Mouse (Mus musculus) stomach, postnatal 0 days (tissue): Measurements from ENCODE around the gene Myo15. TPM values are rescaled to one million over a fixed set of nuclear protein-coding genes. Genes with fewer than 3 reads are reported as not detected.
"Not testable (repeated sequence)": the region's sequence is repeated elsewhere in the genome, so short reads cannot be mapped to it uniquely, and the experiment has no call there.

Source experiments
- ATAC-seq: fragments of 200-750 bp; cut with Nextera tagmentation; 2 replicates; pipeline ENCODE4 v1.8.0; 2017; ENCODE audit not compliant: low FRiP score, low TSS enrichment
- DNase-seq: peaks from one replicate; pipeline ENCODE4 v3.0.0-alpha.2; 2016; ENCODE audit warnings: low spot score
- H3K27ac ChIP-seq: fragments of 300-500 bp; sonication (generic); replicated peaks from 2 replicates; pipeline ENCODE4 v1.5.1; 2014; ENCODE audit warnings: mild to moderate bottlenecking, control low read depth
- H3K27me3 ChIP-seq: fragments of 300-500 bp; sonication (generic); 2 replicates; pipeline ENCODE4 v1.6.1; 2014; ENCODE audit warnings: low read length; ENCODE audit not compliant: control insufficient read depth, insufficient read depth
- H3K36me3 ChIP-seq: fragments of 300-500 bp; sonication (generic); 2 replicates; pipeline ENCODE4 v1.6.1; 2014; ENCODE audit warnings: low read length, mixed read lengths; ENCODE audit not compliant: control insufficient read depth, insufficient read depth
- H3K4me1 ChIP-seq: fragments of 300-500 bp; sonication (generic); replicated peaks from 2 replicates; pipeline ENCODE4 v1.6.1; 2014; ENCODE audit warnings: antibody characterized with exemption; ENCODE audit not compliant: control insufficient read depth, insufficient read depth
- H3K4me2 ChIP-seq: fragments of 300-500 bp; sonication (generic); replicated peaks from 2 replicates; pipeline ENCODE4 v1.6.1; 2014; ENCODE audit warnings: low read depth, mild to moderate bottlenecking, control low read depth, moderate library complexity
- H3K4me3 ChIP-seq: fragments of 300-500 bp; sonication (generic); 2 replicates; pipeline ENCODE4 v1.5.1; 2014; ENCODE audit warnings: low read depth, low read length, control low read depth
- H3K9ac ChIP-seq: fragments of 300-500 bp; sonication (generic); 2 replicates; pipeline ENCODE4 v1.6.1; 2014; ENCODE audit warnings: mild to moderate bottlenecking, low read length, control low read depth, mixed read lengths
- H3K9me3 ChIP-seq: fragments of 300-500 bp; sonication (generic); 2 replicates; pipeline ENCODE4 v1.6.1; 2016; ENCODE audit warnings: low read length; ENCODE audit not compliant: control insufficient read depth
- CTCF ChIP-seq: IDR thresholded peaks from 2 replicates; pipeline ENCODE4 v1.5.1; 2016; ENCODE audit warnings: antibody characterized with exemption, low read depth, mild to moderate bottlenecking, moderate library complexity
- EP300 ChIP-seq: optimal IDR thresholded peaks from 2 replicates; pipeline ENCODE3; 2016; ENCODE audit warnings: antibody characterized with exemption
- WGBS: fragments of 180-500 bp; shearing (Covaris S2); extraction: QIAGEN DNeasy Blood & Tissue Kit; methylation state at CpG from one replicate; pipeline ENCODE4 v1.1.7; 2014; 5-methylcytosine and 5-hydroxymethylcytosine counted together
- polyA plus RNA-seq: library from polyadenylated mRNA; unstranded; fragments of >200 nt; fragmentation: Nextera tagmentation; extraction: Ambion mirVana; gene quantifications from 2 replicates; pipeline ENCODE4 v1.2.1, GENCODE M21; 2015

Gene Myo15
- polyA plus RNA-seq, 1 experiment from 2014 or later: 0.02 TPM

DNA sequence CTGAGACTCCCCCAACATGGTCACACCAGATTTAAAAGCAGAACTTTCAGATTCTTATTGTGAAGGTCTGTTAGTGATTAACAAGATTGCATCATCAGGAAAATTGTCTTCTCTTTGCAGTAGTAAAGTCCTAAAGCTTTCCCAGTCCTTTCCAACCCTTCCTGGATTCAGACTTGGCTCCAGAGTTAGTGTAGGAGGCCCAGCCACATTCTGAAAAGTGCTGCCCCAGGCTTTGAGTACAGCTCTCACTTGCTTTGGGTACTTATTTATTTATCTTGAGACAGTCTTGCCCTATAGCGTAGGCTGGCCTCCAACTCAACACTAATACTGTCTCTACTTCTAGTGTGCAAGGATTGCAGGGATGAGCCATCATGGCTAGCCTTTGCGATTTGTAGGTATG lies 71.6 kb downstream of the Myo15 start:
- 0 out of 2 replicates have a peak overlapping the region, but pooled peaks have one; percentile 24 for H3K9ac ChIP-seq
- H3K27ac ChIP-seq: 0 out of 2 replicates have a peak overlapping the region, but pooled peaks have one; percentile 45
- 41% methylated on average over 2 of the region's 2 CpGs for WGBS

DNA sequence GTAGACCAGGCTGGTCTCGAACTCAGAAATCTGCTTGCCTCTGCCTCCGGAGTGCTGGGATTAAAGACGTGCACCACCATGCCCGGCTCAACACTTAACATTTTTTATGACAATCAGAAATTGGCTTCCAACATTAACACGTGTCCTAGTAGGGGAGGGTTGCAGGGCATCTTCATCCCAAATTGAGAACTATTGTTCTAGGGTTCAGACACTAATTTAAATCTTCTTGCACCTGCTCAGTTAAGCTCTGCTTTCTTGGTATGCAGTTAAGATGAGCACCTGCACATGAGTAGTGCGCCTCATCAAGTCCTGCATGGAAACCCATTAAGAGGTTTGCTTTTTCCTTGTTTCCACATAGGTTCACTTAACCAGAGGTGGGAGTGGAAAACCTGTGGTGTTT lies 72.7 kb downstream of the Myo15 start:
- Histone ChIP-seq H3K36me3 (peaks cover 6% of the 10 kb centered on the region; the same call in 1 of the 2 replicates), H3K9me3 (no peaks in the 10 kb centered on the region), H3K27ac (no peak overlapping the region), H3K9ac (no peak overlapping the region), H3K4me3 (no peak overlapping the region), H3K27me3 (no peaks in the 10 kb centered on the region), H3K4me1 (peaks cover 3% of the 10 kb centered on the region; the same call in 1 of the 2 replicates), H3K4me2 (no peak overlapping the region)
- no peak for TF ChIP-seq EP300
- no peak for TF ChIP-seq CTCF
- DNase-seq: no peak
- 79% methylated on average over 6 of the region's 6 CpGs for WGBS
- ATAC-seq: no peak

More for the DNA sequence above, 71.6 kb downstream of the Myo15 start:
- Histone ChIP-seq H3K36me3 (peaks cover 6% of the 10 kb centered on the region; the same call in 1 of the 2 replicates), H3K4me3 (peak overlapping the region; percentile 95; the same call in 1 of the 2 replicates), H3K27me3 (no peaks in the 10 kb centered on the region), H3K9me3 (no peaks in the 10 kb centered on the region), H3K4me2 (peak overlapping the region; percentile 93), H3K4me1 (peaks cover 8% of the 10 kb centered on the region)
- no peak for DNase-seq
- no peak for TF ChIP-seq EP300
- TF ChIP-seq CTCF: no peak
- ATAC-seq: no peak

DNA sequence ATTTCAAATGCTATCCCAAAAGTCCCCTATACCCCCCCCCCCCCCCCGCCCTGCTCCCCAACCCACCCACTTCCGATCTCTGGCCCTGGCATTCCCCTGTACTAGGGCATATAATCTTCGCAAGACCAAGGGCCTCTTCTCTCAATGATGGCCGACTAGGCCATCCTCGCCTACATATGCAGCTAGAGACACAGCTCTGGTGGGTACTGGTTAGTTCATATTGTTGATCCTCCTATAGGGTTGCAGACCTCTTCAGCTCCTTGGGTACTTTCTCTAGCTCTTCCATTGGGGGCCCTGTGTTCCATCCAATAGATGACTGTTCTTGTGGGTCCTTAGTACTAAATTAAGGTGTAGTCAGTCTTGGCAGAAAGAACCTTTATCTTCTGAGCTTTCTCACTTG lies 74.1 kb downstream of the Myo15 start:
- 87% methylated on average over 5 of the region's 5 CpGs for WGBS
- H3K9me3 ChIP-seq, H3K27ac ChIP-seq, H3K4me2 ChIP-seq, H3K36me3 ChIP-seq, H3K4me3 ChIP-seq, H3K27me3 ChIP-seq, ATAC-seq, DNase-seq, H3K4me1 ChIP-seq, H3K9ac ChIP-seq: not testable (repeated sequence)

DNA sequence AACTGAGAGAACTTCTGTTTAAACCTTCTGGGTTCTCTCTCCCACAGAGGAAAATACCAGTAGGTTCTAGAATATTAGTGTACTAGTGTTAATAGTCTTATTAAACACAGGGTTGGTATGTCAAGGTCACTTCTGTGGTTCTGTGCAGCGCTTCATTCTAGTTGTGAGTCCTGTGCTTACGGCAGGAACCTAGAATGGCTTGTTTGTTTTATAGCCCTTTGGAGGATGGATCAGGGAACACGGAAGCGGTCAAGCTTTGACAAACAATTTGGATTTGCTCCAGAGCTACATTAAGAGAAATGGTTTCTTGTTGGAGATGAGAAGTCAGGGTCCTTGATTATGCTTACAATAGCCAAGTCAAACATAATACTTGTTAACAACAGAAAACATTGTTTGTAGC lies 76.3 kb downstream of the Myo15 start:
- Histone ChIP-seq H3K27me3 (no peaks in the 10 kb centered on the region), H3K9me3 (no peaks in the 10 kb centered on the region), H3K4me1 (peaks cover 3% of the 10 kb centered on the region; the same call in 1 of the 2 replicates), H3K36me3 (peaks cover 9% of the 10 kb centered on the region; the same call in 1 of the 2 replicates), H3K27ac (no peak overlapping the region), H3K9ac (no peak overlapping the region), H3K4me2 (no peak overlapping the region), H3K4me3 (no peak overlapping the region)
- no peak for ATAC-seq
- no peak for TF ChIP-seq EP300
- TF ChIP-seq CTCF: no peak
- WGBS: 27% methylated on average over 4 of the region's 4 CpGs
- DNase-seq: no peak

DNA sequence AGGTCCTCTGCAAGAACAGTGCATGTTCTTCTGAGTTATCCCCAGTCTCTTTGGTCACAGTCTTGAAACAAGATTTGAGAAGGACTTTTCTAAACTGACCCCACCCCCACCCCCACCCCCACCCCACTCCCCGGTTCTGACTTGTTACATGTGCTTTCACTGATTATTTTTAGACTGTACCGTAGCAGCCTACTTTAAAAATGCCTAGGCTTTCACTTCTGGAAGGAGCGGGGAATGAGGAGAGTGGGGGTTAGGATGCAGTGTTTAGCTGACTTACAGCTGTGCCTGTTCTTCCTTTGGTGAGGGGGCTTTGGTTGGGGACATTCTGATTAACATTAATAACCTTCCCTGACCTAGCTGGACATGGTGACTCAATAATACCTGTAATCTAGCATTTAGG lies 79.0 kb downstream of the Myo15 start:
- H3K9ac ChIP-seq: no peak overlapping the region

DNA sequence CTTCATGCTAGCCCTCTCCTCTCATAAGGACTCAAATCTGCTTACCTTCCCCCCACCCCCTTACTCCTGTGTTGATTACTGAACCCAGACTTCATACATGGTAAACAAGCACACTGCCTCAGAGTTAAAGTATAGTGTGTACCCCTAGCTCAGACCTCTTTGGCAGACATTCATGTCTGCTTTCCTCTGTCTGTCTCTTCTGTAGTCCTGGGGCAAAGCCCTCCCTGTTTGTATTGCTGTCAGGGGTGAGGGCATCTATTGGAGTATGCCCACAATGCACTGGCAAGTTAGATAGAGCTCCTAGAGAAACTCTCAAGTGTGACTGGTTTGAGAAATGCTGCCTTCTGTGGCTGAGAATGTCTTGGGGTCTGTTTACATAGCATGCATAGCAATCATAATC lies 84.0 kb downstream of the Myo15 start:
- Histone ChIP-seq H3K36me3 (peaks cover 32% of the 10 kb centered on the region), H3K4me1 (no peaks in the 10 kb centered on the region), H3K27ac (no peak overlapping the region), H3K4me3 (no peak overlapping the region), H3K27me3 (no peaks in the 10 kb centered on the region), H3K4me2 (no peak overlapping the region), H3K9me3 (no peaks in the 10 kb centered on the region), H3K9ac (no peak overlapping the region)
- TF ChIP-seq CTCF: no peak
- ATAC-seq: no peak
- DNase-seq: no peak

More for the DNA sequence above, 79.0 kb downstream of the Myo15 start:
- Histone ChIP-seq H3K4me2 (no peak overlapping the region), H3K27ac (no peak overlapping the region), H3K9me3 (no peaks in the 10 kb centered on the region), H3K4me1 (no peaks in the 10 kb centered on the region), H3K27me3 (no peaks in the 10 kb centered on the region), H3K36me3 (peaks cover 14% of the 10 kb centered on the region), H3K4me3 (no peak overlapping the region)
- TF ChIP-seq EP300: no peak
- no peak for TF ChIP-seq CTCF
- WGBS: 78% methylated on average over 3 of the region's 3 CpGs
- DNase-seq: no peak
- ATAC-seq: no peak
